Mouse (Mus musculus): ENCODE results near the gene Ppa1. TPM values are rescaled to one million over a fixed set of nuclear protein-coding genes. Genes with fewer than 3 reads are reported as not detected.
A peak's percentile ranks its signal among the peaks of the same experiment; 100 is the strongest.
"Not testable (repeated sequence)": the region's sequence is repeated elsewhere in the genome, so short reads cannot be mapped to it uniquely, and the experiment has no call there.

Gene Ppa1
- 10 to 100 TPM; 33.2 to 35.8 TPM for total RNA-seq (2021)
- long read RNA-seq, experiment 1, transcript Ppa1-201 (11 exons, 1,364 nt) = major isoform, 35 of 37 reads
- long read RNA-seq, experiment 1, partial matches to known transcripts = 1 of 37 reads
- long read RNA-seq, experiment 1, other reads (novel, unspliced or antisense) = 1 of 37 reads
- long read RNA-seq, experiment 2, transcript Ppa1-201 (11 exons, 1,364 nt) = major isoform, 45 of 46 reads
- long read RNA-seq, experiment 2, partial matches to known transcripts = 0 of 46 reads
- long read RNA-seq, experiment 2, other reads (novel, unspliced or antisense) = 1 of 46 reads

DNA sequence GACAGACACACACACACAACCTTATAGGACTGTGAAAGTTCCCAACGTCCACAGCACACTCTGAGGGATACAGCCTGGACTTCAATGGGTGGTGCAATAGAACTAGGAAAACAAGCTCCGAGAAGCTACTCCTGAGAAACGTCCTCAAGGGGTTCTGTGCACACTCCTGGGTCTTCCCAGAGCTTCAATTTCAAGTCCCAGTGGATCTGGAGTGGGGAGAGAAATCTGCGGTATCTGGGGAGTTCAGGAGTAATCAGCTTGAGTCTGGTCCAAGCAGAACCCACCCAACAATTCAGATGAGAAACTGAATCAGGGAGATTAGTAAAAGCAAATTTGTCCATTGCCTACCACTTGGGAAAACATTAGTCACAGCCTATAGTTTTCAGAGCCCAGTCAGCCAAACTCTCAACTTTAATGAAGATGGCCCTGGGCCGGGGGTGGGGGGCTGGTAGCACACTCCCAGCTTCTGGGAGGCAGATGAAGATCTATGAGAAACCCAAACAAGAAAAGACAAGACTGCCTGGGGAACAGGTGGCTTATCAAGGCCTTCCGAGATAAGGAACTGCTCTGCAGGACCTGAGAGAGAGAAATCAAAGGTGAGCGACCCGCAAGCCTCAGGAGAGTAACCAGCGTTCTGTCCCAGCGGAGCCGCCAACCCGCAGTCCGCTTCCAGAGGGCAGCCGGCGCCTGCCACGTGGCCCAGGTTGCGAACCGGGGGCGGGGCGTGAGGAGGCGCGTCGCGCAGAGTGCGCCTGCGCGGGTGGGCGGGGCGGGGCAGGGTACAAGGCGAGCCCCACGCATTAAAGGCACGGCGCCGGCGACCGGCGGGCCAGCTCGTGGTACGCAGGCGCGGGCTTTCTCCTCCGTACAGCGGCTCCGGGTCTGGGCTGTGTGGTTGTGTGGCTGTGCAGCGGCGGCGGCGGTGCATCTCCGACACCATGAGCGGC, at the start of gene Ppa1:
TSS of gene Ppa1 (plus strand) at position 763 of the 947 bp plus-strand sequence.
- DNase-seq = peak; percentile 90

DNA sequence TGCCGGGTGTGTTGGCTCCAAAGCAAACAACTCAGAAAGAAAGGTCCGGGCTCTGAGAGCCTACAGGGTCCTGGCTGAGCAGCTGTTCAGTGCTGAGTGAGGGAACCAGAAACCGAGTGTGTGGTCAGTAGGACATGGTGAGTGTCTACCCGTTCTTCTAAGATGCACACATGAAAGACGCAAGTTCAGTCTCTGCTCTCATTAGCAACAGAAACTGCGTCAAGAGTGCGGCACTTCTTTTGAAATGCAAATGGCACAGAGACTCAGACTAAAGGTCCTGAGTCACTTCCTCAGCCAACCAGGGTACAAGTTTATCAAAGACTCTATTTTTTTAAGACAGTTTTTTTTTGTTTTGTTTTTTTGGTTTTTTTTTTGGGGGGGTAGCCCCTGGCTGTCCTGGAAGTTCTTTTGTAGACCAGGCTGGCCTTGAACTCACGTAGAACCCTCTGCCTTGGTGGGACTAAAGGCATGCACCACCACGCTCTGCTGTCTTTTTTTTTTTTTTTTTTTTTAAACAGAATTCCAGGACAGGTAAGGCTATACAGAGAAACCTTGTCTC, 48.7 kb upstream of the Ppa1 start:
- DNase-seq = no peak

DNA sequence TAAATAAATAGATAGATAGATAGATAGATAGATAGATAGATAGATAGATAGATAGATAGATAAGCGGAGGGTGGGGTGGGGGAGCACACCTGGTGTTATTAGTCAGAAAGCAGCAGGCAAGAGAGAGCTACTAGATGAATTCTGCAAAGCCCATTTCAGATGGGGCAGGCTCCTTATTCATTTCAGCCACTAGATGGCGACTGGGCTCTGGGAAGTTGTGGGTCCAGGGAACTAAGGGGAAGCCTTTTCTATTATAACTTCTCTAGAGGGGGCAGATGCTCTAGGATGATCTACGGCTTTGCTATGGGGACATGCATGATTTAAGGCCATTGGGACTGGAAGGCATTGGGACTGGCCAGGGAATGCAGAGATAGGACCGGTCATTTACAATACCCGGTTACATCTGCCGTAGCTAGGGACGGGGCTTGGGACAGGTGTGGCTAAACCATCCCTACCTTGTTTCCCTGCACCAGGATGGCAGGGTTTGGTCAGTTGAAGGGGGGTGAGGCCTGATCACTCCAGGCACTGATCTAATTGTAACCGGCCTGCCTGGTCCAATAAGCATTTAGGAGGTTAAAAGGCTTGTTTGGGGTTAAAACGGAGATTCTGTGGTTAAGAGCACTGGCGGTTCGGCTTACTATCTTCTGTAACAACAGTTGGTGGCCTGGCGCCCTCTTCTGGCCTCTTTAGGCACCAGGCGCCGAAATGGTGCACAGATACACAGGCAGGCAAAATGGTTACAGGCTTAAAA, 45.9 kb upstream of the Ppa1 start:
- DNase-seq = peak; percentile 71

DNA sequence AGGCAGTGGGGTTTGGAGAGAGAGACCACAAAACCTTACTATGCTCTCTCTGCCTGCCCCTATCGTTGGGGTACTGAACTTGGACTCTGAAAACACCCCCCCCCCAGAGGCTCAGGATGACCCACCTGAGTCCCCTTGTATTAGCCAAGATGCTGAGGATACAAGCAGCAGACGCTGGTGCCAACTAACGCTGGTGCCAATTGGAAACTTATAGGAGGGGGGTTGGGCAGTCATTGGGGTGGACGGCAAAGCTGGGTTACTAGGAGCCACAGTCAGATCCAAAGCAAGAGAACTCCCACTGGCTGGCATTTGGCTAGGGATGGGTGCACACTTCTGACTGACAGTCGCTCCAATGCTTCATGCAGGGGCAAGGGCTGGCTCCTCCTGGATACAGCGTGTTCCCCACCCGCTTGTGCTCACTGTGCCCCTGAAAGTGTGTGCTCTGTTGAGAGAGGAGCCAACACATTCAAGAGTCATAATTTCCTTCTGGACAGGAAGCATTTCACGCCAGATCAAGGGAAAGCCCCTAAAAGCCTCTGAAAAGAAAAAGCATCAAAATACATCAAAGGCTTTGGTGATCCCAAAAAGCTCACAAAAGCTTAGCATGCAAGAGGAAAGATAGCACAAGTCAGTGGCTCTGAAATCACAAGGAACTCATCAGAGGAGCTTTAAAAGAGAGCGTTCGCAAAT, 43.8 kb upstream of the Ppa1 start:
- DNase-seq = no peak

DNA sequence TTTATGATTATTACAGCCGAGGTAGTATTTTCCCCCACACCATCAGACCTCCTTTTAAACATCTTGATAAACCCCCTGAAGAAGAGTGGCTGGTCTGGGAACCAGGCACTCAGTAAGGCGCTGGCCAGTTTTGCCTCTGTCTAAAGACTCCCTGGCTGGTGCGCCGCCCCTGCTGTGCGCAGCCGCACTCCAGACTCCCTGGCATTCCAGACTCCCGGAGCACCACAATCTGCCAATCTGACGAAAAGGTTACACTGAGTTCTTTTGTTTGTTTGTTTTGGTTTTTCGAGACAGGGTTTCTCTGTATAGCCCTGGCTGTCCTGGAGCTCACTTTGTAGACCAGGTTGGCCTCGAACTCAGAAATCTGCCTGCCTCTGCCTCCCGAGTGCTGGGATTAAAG, 43.0 kb upstream of the Ppa1 start:
- not testable (repeated sequence) for DNase-seq

DNA sequence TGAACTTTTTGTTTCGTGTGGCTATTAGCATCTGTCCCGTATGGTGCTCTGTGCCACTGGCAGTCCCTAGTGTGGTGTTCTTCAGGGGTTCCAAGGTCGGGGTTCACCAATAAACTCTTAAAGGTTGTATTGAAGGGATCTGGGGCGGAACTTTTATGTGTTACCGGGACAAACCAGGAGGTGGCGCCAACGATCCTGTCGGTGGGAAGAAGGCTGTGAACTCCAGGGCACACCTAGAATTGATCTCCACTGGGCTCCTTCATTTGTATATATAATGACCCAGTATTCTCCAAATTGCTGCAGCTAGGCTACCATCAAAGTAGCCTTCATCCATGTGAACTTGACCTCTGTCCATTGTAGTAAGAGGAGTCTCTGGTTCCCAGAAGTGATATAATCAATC, 42.5 kb upstream of the Ppa1 start:
- peak; percentile 73 for DNase-seq

DNA sequence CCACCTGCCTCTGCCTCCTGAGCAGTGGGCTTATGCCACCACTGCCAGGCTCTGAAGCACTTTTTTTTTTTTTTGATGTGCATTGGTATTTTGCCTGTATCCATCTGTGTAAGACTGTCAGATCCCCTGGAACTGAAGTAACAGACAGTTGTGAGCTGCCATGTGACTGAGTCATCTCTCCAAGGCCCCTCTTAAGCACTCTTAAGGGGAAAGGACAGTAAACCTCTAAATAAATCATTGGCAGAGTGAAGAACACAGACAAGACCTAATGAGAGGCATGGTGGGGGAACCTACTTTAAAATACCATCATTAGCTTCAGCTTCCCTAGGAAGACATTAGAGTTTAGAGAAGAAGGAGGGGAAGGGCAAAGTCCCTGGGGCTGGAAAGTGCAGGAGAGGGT, 40.1 kb upstream of the Ppa1 start:
- DNase-seq = no peak

DNA sequence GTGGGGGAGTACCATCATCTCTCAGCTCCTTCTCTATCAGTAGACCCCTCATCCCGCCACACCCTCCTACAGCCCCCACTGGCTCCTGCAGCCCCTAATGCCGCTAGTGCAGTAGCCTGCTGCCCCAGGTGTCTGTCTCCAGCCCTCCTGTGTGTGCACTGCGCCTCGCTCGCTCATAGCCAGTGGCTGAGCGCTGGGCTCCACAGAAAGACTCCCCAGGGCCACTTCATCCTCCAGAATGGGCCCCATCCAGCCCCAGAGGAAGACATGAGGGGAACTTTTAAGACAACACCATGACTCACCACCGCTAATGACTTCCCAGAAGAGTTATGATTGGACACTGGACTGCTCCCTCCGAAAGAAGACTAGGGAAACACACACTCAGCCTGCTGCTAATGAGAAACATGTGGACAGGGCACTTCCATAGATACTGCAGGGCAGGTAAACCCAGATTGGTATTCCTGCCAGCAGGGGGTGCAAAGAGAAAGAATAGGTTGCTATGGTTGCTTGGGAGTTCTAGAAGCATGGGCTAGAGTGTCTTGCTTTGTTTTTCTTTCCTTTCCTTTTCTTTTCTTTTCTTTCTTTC, 37.6 kb upstream of the Ppa1 start:
- DNase-seq = no peak

DNA sequence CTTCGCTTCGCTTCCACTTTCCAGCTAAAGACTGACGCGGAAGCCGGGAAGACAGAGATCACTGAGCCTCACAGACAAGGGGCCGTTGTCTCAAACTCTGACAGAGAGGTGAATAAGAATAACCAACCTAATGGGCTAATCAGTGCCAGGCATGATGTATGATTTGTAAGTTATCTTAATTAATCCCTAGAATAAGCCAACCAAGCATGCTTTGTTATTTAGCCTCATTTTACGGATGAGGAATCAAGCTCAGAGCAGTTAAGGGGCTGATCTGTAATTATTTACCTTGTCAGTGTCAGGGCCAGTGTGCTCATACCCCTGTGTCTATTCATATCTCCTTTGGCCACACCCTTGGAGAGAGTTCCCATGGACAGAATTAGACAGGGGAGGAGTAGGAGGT, 34.0 kb upstream of the Ppa1 start:
- no peak for DNase-seq

DNA sequence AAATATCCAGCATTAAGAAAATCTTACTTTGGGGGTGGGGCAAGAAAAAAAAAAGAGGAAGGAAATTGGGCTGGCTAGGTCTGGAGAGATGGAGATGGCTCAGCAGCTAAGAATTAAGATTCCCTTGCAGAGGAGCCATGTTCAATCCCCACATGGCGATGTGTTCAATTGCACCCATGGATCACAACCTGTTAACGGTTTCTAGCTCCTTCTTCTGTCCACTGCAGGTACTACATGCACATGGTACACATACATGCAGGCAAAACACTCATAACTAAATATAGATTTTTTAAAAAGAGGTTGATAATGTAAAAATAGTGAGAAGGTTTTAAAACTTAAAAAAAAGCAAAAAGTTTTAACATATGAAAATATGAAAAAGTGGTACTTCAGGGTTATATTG, 29.8 kb upstream of the Ppa1 start:
- no peak for DNase-seq

DNA sequence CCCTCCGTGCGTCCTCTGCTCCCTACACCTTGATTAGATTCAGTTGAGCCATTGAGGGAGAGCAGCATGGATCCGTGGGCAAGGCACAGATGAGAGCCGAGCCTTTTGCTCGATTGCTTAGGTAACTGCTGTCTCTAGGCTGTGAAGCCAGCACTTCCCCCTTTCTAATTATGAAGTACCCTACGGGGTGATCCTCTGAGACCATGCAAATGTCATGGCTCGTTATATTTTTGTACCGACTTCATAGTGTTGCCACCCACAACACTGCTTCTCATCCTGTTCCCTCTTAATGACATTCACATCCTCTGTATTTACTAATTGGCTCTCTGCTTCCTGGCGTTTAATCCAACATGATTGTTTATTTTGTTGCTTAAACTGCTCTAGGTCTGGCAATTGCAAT, 26.7 kb upstream of the Ppa1 start:
- no peak for DNase-seq

DNA sequence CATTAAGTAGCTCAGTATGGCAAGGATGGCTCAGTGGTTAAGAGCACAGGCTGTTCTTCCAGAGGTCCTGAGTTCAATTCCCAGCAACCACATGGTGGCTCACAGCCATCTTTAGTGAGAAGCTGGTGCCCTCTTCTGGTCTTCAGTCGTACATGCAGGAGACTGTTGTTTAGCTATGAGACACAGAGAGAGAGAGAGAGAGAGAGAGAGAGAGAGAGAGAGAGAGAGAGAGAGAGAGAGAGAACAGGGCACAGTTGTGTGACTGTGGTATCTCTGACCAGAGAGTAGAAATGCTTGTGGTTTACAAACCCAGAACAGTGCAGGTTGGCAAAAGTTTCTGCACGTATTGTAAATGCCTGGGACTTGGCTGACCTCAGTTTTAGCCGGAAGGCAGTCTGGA, 24.5 kb upstream of the Ppa1 start:
- not testable (repeated sequence) for DNase-seq

DNA sequence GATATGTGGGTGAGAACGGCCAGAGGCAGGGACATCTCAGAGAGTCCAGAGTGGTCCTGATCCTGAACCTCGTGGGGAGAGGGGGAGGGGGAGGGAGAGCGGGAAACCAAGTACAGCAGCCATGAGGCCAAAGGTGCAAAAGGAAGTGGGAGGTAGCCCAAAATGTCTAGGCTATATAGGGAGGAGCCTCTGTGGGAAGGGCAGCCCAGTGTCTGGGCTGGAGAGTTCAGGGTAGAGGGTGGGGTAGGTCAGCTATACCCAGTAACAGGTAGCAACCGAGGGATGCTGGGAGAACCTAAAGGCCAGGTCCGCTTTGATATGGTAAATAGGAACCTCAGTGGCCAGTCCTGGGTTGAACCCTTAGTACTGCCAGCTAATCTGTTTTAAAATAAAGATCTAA, 23.6 kb upstream of the Ppa1 start:
- DNase-seq = no peak

DNA sequence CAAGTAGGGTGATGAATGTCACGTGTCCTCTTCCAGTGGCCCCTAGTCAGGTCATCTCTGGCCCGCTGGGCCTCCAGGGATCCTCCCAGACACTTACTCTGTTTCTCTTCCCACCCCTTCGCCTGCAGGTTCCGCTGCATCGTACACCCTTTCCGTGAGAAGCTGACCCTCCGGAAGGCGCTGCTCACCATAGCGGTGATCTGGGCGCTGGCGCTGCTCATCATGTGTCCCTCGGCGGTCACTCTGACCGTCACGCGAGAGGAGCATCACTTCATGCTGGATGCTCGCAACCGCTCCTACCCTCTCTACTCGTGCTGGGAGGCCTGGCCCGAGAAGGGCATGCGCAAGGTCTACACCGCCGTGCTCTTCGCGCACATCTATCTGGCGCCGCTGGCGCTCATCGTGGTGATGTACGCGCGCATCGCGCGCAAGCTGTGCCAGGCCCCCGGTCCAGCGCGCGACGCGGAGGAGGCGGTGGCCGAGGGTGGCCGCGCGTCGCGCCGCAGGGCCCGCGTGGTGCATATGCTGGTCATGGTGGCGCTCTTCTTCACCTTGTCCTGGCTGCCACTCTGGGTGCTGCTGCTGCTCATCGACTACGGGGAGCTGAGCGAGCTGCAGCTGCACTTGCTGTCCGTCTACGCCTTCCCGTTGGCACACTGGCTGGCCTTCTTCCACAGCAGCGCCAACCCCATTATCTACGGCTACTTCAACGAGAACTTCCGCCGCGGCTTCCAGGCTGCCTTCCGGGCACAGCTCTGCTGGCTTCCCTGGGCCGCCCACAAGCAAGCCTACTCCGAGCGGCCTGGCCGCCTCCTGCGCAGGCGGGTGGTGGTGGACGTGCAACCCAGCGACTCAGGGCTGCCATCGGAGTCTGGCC, 22.7 kb upstream of the Ppa1 start:
- DNase-seq = peak; percentile 22

DNA sequence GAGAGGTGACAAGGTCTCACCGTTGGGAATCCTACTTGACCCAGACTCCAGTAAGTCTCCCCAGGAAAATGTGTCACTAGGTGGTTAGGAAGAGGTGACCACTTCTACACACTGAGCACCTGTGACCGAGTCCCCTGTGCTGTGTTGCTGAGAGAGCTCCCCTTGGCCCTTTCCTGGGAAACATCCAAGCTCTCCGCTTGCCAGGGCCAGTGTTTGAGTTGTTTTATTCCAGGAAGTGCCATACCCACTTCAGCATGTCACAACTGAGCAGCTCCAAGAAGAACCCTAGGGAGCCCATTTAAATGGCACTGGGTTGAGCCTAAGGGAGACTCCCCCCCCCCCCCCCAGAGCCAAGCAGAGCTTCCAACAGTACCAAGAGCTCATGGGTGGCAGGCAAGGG, 21.8 kb upstream of the Ppa1 start:
- DNase-seq = no peak

DNA sequence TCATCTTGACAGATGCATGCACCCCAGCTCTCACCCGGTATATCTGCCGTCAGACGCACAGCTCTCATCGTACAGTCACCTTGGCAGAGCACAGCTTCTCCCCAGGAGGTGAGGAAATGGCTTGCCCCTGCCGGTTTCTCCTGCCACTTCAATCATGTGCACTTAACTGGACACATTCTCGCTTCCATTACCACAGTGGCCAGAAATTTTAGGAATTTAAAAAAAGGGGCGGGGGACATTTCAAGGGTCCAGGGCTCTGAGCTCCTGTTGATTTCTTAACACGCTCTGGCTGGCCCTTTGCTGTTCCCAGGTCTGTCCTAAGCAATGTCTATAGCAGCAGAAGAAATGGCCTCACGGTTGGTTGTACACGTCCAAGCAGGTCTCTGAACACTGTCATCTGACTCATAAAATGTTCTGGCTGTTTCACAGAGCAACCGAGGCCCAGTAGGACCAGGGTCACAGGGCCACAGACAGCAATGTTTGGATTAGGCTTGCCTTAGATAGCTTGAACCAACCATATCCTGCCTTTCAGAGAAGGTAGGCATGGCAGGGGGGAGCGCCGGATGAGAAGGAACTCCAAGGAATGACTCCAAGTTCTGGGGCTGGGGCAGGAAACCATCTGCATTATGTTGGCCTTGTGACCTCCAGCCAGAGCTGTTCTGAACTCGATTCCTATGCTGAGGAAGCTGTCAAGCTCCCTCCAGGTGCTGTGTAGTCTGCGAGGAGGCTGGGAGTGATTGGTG, 21.0 kb upstream of the Ppa1 start:
- DNase-seq = no peak

DNA sequence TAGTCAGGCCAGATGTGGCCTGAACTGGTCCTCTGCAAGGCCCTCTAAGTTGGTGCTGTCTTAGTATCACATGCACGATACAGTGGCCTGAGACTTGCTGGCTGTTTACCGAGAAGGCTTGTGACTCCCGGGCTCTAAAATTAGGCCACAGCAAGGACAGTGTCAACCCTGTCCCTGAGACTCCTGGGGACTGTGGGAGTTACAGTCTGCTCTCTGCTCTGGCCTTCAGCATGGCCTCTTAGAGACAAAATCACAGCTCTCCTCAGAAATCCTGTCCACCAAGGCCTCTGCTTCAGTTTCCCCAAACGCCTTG, 20.5 kb upstream of the Ppa1 start:
- DNase-seq = no peak

DNA sequence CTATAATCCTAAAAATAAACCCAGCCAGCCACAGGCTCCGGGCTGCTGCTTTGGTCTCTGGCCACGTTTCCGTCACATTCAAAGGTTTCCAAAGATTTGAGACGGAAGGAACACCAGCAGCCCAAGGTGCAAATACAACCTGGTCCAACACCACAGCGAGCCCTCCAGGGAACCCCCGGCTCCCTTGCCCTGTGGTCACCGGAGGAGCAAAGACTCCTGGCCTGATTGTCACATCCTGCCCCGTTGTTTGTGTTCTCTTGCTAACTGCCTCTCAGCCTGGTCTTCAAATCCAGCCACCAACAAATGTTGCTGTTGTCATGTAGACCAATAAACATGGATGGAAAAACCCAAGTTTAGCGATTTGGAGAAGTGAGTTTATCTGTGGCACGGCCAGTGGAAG, 15.9 kb upstream of the Ppa1 start:
- no peak for DNase-seq

DNA sequence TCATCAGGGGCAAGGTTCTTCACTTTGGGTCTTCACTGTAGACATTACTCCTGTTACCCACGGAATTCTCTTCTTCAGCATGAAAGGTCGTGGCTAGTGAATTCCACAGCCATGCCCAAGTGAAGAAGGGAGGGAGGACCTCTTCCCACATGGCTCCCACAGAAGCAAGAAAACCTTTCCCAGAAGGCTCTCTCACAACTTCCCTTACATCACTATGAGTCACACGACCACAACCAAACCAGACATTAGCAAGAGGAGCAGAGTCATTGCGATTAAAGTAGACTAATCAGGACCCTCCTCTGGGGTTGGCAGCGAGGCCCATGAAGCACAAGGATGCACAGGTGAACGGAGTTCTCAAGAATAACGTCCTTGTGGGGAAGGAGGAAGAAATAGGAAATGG, 11.3 kb upstream of the Ppa1 start:
- no peak for DNase-seq

DNA sequence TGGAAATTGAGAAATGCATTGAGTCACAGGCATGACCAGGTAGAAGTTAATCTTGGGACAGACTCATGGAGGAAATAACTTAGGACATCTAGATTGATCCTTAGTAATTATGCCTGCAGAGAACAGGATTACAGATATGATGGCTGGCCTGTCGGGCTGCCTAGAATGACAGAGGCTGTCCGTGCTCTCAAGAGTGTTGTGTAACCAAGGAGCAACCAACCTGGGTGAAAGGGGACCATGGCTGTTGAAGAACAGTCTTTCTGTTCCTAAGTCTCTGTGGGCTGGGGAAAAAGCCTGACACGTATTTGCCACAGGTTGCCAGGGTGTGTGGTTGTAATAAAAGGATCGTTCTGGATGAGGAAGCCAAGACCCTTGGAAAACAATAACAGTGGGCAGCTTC, 8.0 kb upstream of the Ppa1 start:
- no peak for DNase-seq
